7 mouse cellular contexts compared by ENCODE assay signal in the genomic region with DNA sequence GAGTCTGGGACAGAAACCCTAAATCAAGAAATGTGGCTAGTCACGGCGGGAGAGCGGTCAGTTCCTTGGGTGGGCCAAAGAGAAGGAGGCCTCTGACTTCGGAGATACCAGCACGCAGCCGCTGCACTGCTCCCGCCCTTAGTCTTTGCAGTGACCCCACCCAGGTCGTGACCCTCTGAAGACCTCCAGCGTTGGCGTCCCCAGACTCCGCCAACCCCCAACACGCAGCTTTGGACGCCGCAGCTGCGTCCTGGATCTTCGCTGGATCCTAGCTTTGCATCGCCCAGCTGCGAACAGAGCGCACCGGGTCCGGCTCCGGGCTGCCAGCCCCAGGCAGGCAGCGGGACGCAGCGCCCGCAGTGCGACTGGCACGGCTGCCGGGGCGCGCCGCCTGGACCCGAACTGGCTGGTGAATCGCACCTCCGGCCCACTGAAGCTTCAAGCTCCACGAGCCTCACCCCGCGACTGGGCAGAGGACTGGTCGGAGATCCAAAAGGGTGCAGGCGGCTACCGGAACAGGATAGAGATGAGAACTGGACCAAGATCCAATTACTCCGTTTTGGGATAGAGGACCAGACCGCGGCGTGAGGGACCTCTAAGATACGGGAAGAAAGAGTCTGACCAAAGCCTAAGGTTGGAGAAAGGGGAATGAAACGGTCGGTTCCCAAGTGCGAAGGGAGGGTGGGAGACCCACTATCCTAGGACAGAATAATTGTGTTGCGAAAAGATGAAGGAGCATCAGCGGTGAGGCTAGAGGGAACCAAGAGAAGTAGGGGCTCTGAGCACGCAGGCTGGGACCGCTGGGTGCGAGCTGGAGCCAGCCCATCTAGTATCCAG. TPM values are rescaled to one million over a fixed set of nuclear protein-coding genes. Genes with fewer than 3 reads are reported as not detected.
DNase-seq lines count a peak whose midpoint lies in the region; ATAC-seq and TF ChIP-seq lines count a peak whose summit lies in the region.

No protein-coding gene starts in this region.

- no peak for TF ChIP-seq CTCF in lung, embryonic 14.5 days (IDR thresholded peaks at IDR 0.05; ENCODE audit: low read depth)
- TF ChIP-seq CTCF in cerebellum, adult 2 months (IDR thresholded peaks at IDR 0.05; ENCODE audit: borderline replicate concordance, insufficient read depth, low read depth, low read length): no peak
- no peak for TF ChIP-seq CTCF in intestine, postnatal 0 days (IDR thresholded peaks at IDR 0.05; ENCODE audit: low read depth)

- H3K36me3 ChIP-seq in lung, embryonic 14.5 days (ENCODE audit: insufficient read depth): no peaks in the 10 kb centered on the region
- H3K36me3 ChIP-seq in embryonic facial prominence, embryonic 14.5 days (ENCODE audit: control insufficient read depth, insufficient read depth, low read length): no peaks in the 10 kb centered on the region
- H3K36me3 ChIP-seq in intestine, postnatal 0 days (ENCODE audit: control insufficient read depth, insufficient read depth): no peaks in the 10 kb centered on the region
- no peaks in the 10 kb centered on the region for H3K36me3 ChIP-seq in neural tube, embryonic 11.5 days (ENCODE audit: control insufficient read depth, insufficient read depth, low read length)

- H3K4me1 ChIP-seq in lung, embryonic 14.5 days (ENCODE audit: insufficient read depth): no peaks in the 10 kb centered on the region
- H3K4me1 ChIP-seq in cerebellum, adult 2 months (ENCODE audit: control insufficient read depth, insufficient read depth, low read length): peaks cover 26% of the 10 kb centered on the region
- peaks cover 18% of the 10 kb centered on the region for H3K4me1 ChIP-seq in embryonic facial prominence, embryonic 14.5 days (ENCODE audit: control insufficient read depth, insufficient read depth, low read length)
- no peaks in the 10 kb centered on the region for H3K4me1 ChIP-seq in intestine, postnatal 0 days (replicated peaks; ENCODE audit: control insufficient read depth, insufficient read depth, low read length)
- peaks cover 9% of the 10 kb centered on the region; the same call in 1 of the 2 replicates for H3K4me1 ChIP-seq in neural tube, embryonic 11.5 days (ENCODE audit: control insufficient read depth, insufficient read depth, low read length)

- H3K9me3 ChIP-seq in lung, embryonic 14.5 days (ENCODE audit: low read depth, low read length): no peaks in the 10 kb centered on the region
- H3K9me3 ChIP-seq in embryonic facial prominence, embryonic 14.5 days (ENCODE audit: control insufficient read depth, low read length): no peaks in the 10 kb centered on the region
- H3K9me3 ChIP-seq in intestine, postnatal 0 days (ENCODE audit: control insufficient read depth): no peaks in the 10 kb centered on the region
- no peaks in the 10 kb centered on the region for H3K9me3 ChIP-seq in neural tube, embryonic 11.5 days (ENCODE audit: control insufficient read depth, low read length)

- TF ChIP-seq POLR2A in cerebellum, adult 2 months (IDR thresholded peaks at IDR 0.05; ENCODE audit: borderline replicate concordance, insufficient read depth, low read length): no peak

- DNase-seq in lung, embryonic 14.5 days: peak; percentile 18
- no peak for DNase-seq in lung, postnatal 4 days
- DNase-seq in cerebellum, adult 2 months: peak; percentile 74 to 78
- DNase-seq in embryonic facial prominence, embryonic 14.5 days (ENCODE audit: low spot score): no peak
- DNase-seq in neural tube, embryonic 11.5 days (ENCODE audit: low spot score): peak; percentile 53
- no peak for DNase-seq in spleen, postnatal 36 days (ENCODE audit: low spot score in 2 of 2)

- H3K27me3 ChIP-seq in lung, embryonic 14.5 days (ENCODE audit: insufficient read depth, low read length): peaks cover 49% of the 10 kb centered on the region
- H3K27me3 ChIP-seq in cerebellum, adult 2 months (ENCODE audit: control insufficient read depth, insufficient read depth, low read length): no peaks in the 10 kb centered on the region
- peaks cover 52% of the 10 kb centered on the region for H3K27me3 ChIP-seq in embryonic facial prominence, embryonic 14.5 days (replicated peaks; ENCODE audit: control insufficient read depth, insufficient read depth, low read length)
- H3K27me3 ChIP-seq in intestine, postnatal 0 days (replicated peaks; ENCODE audit: control insufficient read depth, insufficient read depth, low read length): peaks cover 45% of the 10 kb centered on the region
- peaks cover 9% of the 10 kb centered on the region for H3K27me3 ChIP-seq in neural tube, embryonic 11.5 days (ENCODE audit: control insufficient read depth, insufficient read depth, low read length)

- no peak overlapping the region for H3K9ac ChIP-seq in lung, embryonic 14.5 days
- no peak overlapping the region for H3K9ac ChIP-seq in embryonic facial prominence, embryonic 14.5 days (ENCODE audit: low read depth, low read length)
- H3K9ac ChIP-seq in intestine, postnatal 0 days (ENCODE audit: low read depth, low read length): no peak overlapping the region
- peak overlapping the region; percentile 52 for H3K9ac ChIP-seq in neural tube, embryonic 11.5 days (ENCODE audit: low read length)

- H3K27ac ChIP-seq in lung, embryonic 14.5 days (ENCODE audit: low read depth): no peak overlapping the region
- peak overlapping the region; percentile 80 for H3K27ac ChIP-seq in cerebellum, adult 2 months (ENCODE audit: insufficient read depth, low read length)
- no peak overlapping the region for H3K27ac ChIP-seq in embryonic facial prominence, embryonic 14.5 days (replicated peaks; ENCODE audit: low read depth, low read length)
- no peak overlapping the region for H3K27ac ChIP-seq in intestine, postnatal 0 days (ENCODE audit: low read depth, low read length)
- H3K27ac ChIP-seq in neural tube, embryonic 11.5 days (ENCODE audit: low read depth, low read length): no peak overlapping the region

- peak overlapping the region; percentile 95 for H3K4me2 ChIP-seq in lung, embryonic 14.5 days
- peak overlapping the region; percentile 99 for H3K4me2 ChIP-seq in embryonic facial prominence, embryonic 14.5 days (ENCODE audit: low read depth, low read length)
- H3K4me2 ChIP-seq in intestine, postnatal 0 days (replicated peaks; ENCODE audit: low read depth): peak overlapping the region; percentile 83
- peak overlapping the region; percentile 74 for H3K4me2 ChIP-seq in neural tube, embryonic 11.5 days (ENCODE audit: low read depth)

- H3K4me3 ChIP-seq in lung, embryonic 14.5 days (ENCODE audit: low read depth, low read length): peak overlapping the region; percentile 53
- H3K4me3 ChIP-seq in cerebellum, adult 2 months (replicated peaks; ENCODE audit: insufficient read depth, low read depth, low read length): peak overlapping the region; percentile 85
- H3K4me3 ChIP-seq in embryonic facial prominence, embryonic 14.5 days (ENCODE audit: low read depth, low read length): peak overlapping the region; percentile 64
- peak overlapping the region; percentile 52 for H3K4me3 ChIP-seq in intestine, postnatal 0 days (ENCODE audit: low read depth, low read length)
- H3K4me3 ChIP-seq in neural tube, embryonic 11.5 days (ENCODE audit: low read depth, low read length): peak overlapping the region; percentile 68

- ATAC-seq in lung, embryonic 14.5 days (ENCODE audit: insufficient read depth): no peak
- ATAC-seq in embryonic facial prominence, embryonic 14.5 days (ENCODE audit: low read depth): no peak
- ATAC-seq in intestine, postnatal 0 days: no peak
- no peak; the same call in 1 of the 2 replicates for ATAC-seq in neural tube, embryonic 11.5 days (ENCODE audit: insufficient read depth, low FRiP score, low TSS enrichment)

- WGBS in lung, embryonic 14.5 days: under 1% methylated on average over 54 of the region's 54 CpGs
- under 1% methylated on average over 54 of the region's 54 CpGs for WGBS in cerebellum, adult 2 months
- WGBS in embryonic facial prominence, embryonic 14.5 days: 2% methylated on average over 54 of the region's 54 CpGs
- WGBS in intestine, postnatal 0 days: under 1% methylated on average over 54 of the region's 54 CpGs
- under 1% methylated on average over 54 of the region's 54 CpGs for WGBS in neural tube, embryonic 11.5 days

RNA-seq across cellular contexts. Expression of gene Zfyve28, which starts 1.0 kb away (rescaled TPM):
- polyA plus RNA-seq in lung, embryonic 14.5 days (2014; fragmentation: Nextera tagmentation; extraction: Ambion mirVana): 0.21 and 0.38 TPM in 2 replicates
- polyA plus RNA-seq in cerebellum, adult 2 months (2012; rRNA removed): 62.9 and 69.5 TPM in 2 replicates
- 1.2 and 1.7 TPM in 2 replicates for polyA plus RNA-seq in embryonic facial prominence, embryonic 14.5 days (2014; fragmentation: Nextera tagmentation; extraction: Ambion mirVana)
- 0.05 and 0.07 TPM in 2 replicates for polyA plus RNA-seq in intestine, postnatal 0 days (2015; fragmentation: Nextera tagmentation; extraction: Ambion mirVana)
- polyA plus RNA-seq in neural tube, embryonic 11.5 days (2014; fragmentation: Nextera tagmentation; extraction: Ambion mirVana): 2.2 and 2.6 TPM in 2 replicates

RNA-seq across cellular contexts. Expression of gene Cfap99, which starts 1.2 kb away (rescaled TPM):
- polyA plus RNA-seq in lung, embryonic 14.5 days (2014; fragmentation: Nextera tagmentation; extraction: Ambion mirVana): not detected in 2 replicates
- polyA plus RNA-seq in cerebellum, adult 2 months (2012; rRNA removed): 1.4 and 1.7 TPM in 2 replicates
- 0.18 and 0.21 TPM in 2 replicates for polyA plus RNA-seq in embryonic facial prominence, embryonic 14.5 days (2014; fragmentation: Nextera tagmentation; extraction: Ambion mirVana)
- polyA plus RNA-seq in intestine, postnatal 0 days (2015; fragmentation: Nextera tagmentation; extraction: Ambion mirVana): not detected in 2 replicates
- polyA plus RNA-seq in neural tube, embryonic 11.5 days (2014; fragmentation: Nextera tagmentation; extraction: Ambion mirVana): not detected in 2 replicates

RNA-seq across cellular contexts. Expression of gene Rnf4, which starts 48.9 kb away (rescaled TPM):
- 196 and 198 TPM in 2 replicates for polyA plus RNA-seq in lung, embryonic 14.5 days (2014; fragmentation: Nextera tagmentation; extraction: Ambion mirVana)
- polyA plus RNA-seq in cerebellum, adult 2 months (2012; rRNA removed): 77.5 and 80.0 TPM in 2 replicates
- 147 and 162 TPM in 2 replicates for polyA plus RNA-seq in embryonic facial prominence, embryonic 14.5 days (2014; fragmentation: Nextera tagmentation; extraction: Ambion mirVana)
- polyA plus RNA-seq in intestine, postnatal 0 days (2015; fragmentation: Nextera tagmentation; extraction: Ambion mirVana): 62.3 and 65.0 TPM in 2 replicates
- 189 and 197 TPM in 2 replicates for polyA plus RNA-seq in neural tube, embryonic 11.5 days (2014; fragmentation: Nextera tagmentation; extraction: Ambion mirVana)

Comparison
In these comparisons a context has a peak if more than half of its experiments do, and no peak if none do; other contexts are left out.
1. DNase-seq: peak in lung, embryonic 14.5 days (single experiment), cerebellum, adult 2 months (2 of 2) and neural tube, embryonic 11.5 days (single experiment); none in lung, postnatal 4 days (0 of 2), embryonic facial prominence, embryonic 14.5 days (single experiment) and spleen, postnatal 36 days (0 of 2).
2. RNA of gene Zfyve28, which starts 1.0 kb away (polyA plus RNA-seq): 62.9 to 69.5 TPM in cerebellum, adult 2 months; 2.2 to 2.6 TPM in neural tube, embryonic 11.5 days, 1.2 to 1.7 TPM in embryonic facial prominence, embryonic 14.5 days, 0.21 to 0.38 TPM in lung, embryonic 14.5 days and 0.05 to 0.07 TPM in intestine, postnatal 0 days; every median in the first group is over 10 times any median in the second.
3. Peak in every context shown above with its lines, with median percentiles within 50 percentile points of each other: H3K4me2 ChIP-seq and H3K4me3 ChIP-seq.